Mouse (Mus musculus): ENCODE measurements around the gene Med13. TPM values are rescaled to one million over a fixed set of nuclear protein-coding genes. Genes with fewer than 3 reads are reported as not detected.

The Med13 gene
- 10 to 100 TPM; 33.9 to 34.8 TPM for total RNA-seq (2021)

- intact Hi-C loops (cut with DNase I): loop anchor here (5.0 to 10.0 kb wide), 4 partner anchors 35 to 1108 kb away; partner anchors contain the start of gene Brip1
- peak; percentile 59 to 65 for DNase-seq
Observed at GRCm38 (mm10) chr11:86356854-86357788, at the start of gene Med13. Med13 (minus strand) TSS chr11:86357602.

- intact Hi-C loops (cut with DNase I): no loop called here
- no peak for DNase-seq
Observed at GRCm38 (mm10) chr11:86404590-86404989, 47.2 kb upstream of the Med13 start.

DNA sequence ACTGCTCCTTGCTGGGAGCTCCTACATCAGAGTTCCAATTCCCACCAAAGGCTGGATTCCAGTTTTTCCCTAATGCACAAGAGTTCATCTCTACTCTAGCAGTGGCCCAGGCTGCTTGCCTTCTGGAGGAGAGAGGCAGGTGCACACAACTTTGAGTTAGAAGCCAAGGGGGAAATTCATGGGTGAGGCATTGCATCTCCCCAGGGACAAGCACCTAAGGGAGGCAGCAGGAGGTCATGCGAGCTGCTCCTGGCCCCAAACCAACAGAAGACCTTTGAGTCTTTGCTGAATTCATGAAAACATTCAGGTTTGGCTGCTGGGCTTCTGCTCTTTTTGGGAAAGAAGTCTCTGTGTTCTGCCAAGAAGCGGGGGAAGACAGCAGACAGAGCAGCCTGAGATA is 46.4 kb upstream of the Med13 start:
- no peak for DNase-seq
- intact Hi-C loops (cut with DNase I): no loop called here

GRCm38 (mm10) chr11:86399241-86400107 is 42.1 kb upstream of the Med13 start:
- intact Hi-C loops (cut with DNase I): no loop called here
- no peak for DNase-seq

DNA sequence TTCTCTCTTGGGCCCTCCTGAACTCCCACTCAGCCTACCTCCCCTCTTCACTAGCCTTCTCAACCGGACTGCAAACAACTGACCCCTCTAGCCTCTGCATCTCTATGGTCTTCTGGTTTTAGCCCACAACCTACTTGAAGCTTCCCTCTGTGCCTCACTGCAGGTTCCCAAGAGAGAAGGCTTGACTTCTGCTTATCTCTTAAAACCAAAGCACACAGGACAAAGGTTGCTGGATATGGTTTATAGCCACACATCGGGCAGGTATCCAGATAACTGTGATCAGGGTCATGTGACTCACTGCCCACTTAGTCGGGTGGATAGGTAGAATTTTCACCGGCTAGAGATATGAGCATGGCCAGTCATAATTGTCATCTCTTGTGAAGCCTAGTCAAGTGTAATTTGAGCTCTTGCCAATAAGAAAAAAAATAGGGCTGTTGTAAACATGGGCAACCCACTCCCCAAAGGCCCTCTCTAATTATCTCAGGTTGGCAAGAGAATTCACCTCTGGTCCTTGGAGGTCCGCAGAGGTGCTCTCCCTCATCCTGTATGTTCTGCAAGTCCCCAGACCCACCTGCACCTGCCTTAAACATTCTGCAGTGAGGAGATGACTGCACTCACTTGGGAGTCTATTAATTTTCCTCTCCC is 39.7 kb upstream of the Med13 start:
- no peak for DNase-seq
- intact Hi-C loops (cut with DNase I): no loop called here

- intact Hi-C loops (cut with DNase I): no loop called here
- no peak for DNase-seq
Observed at GRCm38 (mm10) chr11:86396518-86396917, 39.1 kb upstream of the Med13 start.

- intact Hi-C loops (cut with DNase I): no loop called here
- DNase-seq: peak; percentile 17 to 47
Observed at GRCm38 (mm10) chr11:86395513-86396125, 38.2 kb upstream of the Med13 start.

GRCm38 (mm10) chr11:86395100-86395499 is 37.7 kb upstream of the Med13 start:
- DNase-seq: no peak
- intact Hi-C loops (cut with DNase I): no loop called here

- intact Hi-C loops (cut with DNase I): no loop called here
Observed at GRCm38 (mm10) chr11:86391687-86392086, 34.3 kb upstream of the Med13 start.

GRCm38 (mm10) chr11:86390308-86390707 is 32.9 kb upstream of the Med13 start:
- intact Hi-C loops (cut with DNase I): no loop called here
- DNase-seq: no peak

More at GRCm38 (mm10) chr11:86391687-86392086, 34.3 kb upstream of the Med13 start:
- DNase-seq: no peak

- intact Hi-C loops (cut with DNase I): no loop called here
- no peak for DNase-seq
Observed at GRCm38 (mm10) chr11:86389506-86389905, 32.1 kb upstream of the Med13 start.

DNA sequence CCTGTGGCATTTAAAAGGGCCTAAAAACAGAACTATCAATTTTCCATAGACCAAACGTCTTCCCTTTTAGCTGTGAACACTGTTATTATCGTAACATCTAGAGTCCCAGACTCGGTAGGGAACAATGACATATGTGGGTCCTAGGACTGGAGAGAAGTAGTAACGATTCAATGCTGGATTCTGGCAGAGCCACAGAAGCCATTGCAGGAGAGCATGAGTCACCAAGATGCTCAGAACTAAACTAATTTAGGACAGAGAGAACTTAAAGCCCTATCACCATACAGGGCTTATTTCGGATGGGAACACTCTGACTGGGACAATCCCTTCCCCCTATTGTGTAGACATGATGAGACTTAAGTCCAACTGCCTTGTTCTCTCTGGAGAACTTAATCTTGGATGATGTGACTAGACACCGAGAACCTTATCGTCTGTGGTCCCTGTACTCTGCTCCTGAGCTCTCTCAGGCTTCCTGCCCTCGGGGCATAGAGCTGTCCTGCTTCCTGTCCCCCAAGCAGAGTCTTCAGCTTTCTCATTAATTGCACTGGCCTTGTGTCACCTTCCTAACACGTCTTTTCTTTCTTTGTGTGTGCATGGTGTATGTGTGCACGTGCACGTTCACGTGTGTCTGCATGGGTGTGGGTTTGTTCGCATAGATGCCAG is 31.5 kb upstream of the Med13 start:
- intact Hi-C loops (cut with DNase I): no loop called here

GRCm38 (mm10) chr11:86387121-86387893 is 29.9 kb upstream of the Med13 start:
- intact Hi-C loops (cut with DNase I): no loop called here

More for the DNA sequence above, 31.5 kb upstream of the Med13 start:
- DNase-seq: no peak

DNA sequence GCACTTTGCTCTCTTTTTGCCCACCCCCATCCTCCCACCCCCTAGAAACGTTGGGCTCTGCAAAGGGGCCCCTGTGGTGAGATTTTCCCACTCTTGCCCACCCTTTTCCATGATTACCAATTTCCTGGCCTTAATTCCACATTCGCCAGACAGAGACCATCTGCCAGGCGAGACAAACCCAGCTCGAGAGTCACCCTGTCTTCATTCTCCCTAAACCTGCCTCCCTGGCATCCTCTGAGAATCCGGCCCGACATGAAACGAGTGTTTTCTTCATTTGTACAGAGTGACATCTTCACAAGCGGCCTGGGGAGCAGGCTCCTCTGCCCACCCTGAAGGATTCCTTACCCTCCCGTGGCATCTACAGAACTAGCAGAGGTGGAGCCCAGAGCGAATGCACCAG is 29.2 kb upstream of the Med13 start:
- DNase-seq: no peak

More at GRCm38 (mm10) chr11:86387121-86387893, 29.9 kb upstream of the Med13 start:
- DNase-seq: no peak

DNA sequence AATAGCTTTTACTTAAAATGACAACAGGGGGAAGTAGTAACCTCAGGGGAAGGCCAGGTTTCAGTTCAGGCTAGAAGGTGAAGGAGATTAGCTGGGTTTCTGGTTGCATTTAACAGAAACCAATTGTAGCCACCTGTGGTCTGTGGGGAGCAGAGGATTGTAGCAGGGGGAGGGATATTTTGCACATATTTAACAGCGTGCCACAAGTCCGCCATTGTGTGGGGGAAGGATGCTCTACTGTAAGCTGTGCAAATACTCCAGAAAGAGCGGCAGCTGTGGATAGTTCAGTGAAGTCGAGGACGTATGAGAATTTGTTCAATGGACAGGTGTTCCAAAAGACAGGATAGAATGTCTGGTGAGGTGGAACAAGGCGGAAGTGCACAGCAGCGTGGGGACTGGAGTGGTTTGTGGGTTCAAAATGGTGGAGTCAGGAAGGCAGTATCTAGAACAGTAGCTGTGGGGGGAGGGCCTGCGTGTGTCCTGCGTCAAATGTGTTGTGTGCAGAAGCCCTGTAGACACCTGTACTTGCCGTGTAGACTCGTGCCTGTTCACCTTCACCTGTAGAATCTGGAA is 28.4 kb upstream of the Med13 start:
- DNase-seq: no peak
- intact Hi-C loops (cut with DNase I): no loop called here

More for the DNA sequence above, 29.2 kb upstream of the Med13 start:
- intact Hi-C loops (cut with DNase I): no loop called here

DNA sequence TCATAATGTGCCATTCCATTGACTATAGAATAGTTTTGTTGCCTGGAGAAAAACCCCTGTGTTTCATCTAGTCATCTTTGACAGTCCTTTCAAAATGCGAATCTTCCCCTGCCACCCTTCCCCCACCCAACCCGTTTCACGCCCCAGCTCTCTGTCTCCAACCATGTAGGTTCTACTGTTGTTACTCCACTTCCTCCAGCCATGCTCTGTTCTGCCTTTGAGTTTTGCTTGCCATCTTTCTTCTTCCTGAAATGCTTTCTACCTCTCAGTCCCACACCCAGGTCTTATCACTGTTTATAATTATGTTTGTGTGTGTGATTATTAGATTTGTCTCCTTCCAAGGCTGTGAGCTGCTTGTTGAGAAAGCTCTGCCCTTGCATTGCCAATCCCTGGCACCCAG is 26.7 kb upstream of the Med13 start:
- intact Hi-C loops (cut with DNase I): no loop called here
- no peak for DNase-seq

- intact Hi-C loops (cut with DNase I): no loop called here
- DNase-seq: no peak
Observed at GRCm38 (mm10) chr11:86382520-86383157, 25.2 kb upstream of the Med13 start.

GRCm38 (mm10) chr11:86381478-86382091 is 24.2 kb upstream of the Med13 start:
- no peak for DNase-seq
- intact Hi-C loops (cut with DNase I): no loop called here
